Mouse (Mus musculus) hindbrain, embryonic 16.5 days (tissue): ENCODE measurements around the gene Spg20. TPM values are rescaled to one million over a fixed set of nuclear protein-coding genes. Genes with fewer than 3 reads are reported as not detected.

Experiments
- ATAC-seq: fragments of 200-750 bp; cut with Nextera tagmentation; 2 replicates; pipeline ENCODE4 v1.8.0; 2017; ENCODE audit warnings: moderate TSS enrichment, moderate library complexity
- H3K27ac ChIP-seq: fragments of 300-500 bp; sonication (generic); 2 replicates; pipeline ENCODE4 v1.5.1; 2014; ENCODE audit warnings: low read depth, mild to moderate bottlenecking, control low read depth, low read length, moderate library complexity
- H3K27me3 ChIP-seq: fragments of 300-500 bp; sonication (generic); replicated peaks from 2 replicates; pipeline ENCODE4 v1.6.1; 2014; ENCODE audit warnings: low read length; ENCODE audit not compliant: control insufficient read depth, insufficient read depth
- H3K36me3 ChIP-seq: fragments of 300-500 bp; sonication (generic); 2 replicates; pipeline ENCODE4 v1.6.1; 2014; ENCODE audit warnings: mild to moderate bottlenecking, low read length, moderate library complexity, mixed read lengths; ENCODE audit not compliant: control insufficient read depth, insufficient read depth
- H3K4me1 ChIP-seq: fragments of 300-500 bp; sonication (generic); 2 replicates; pipeline ENCODE4 v1.6.1; 2014; ENCODE audit warnings: low read depth, low read length; ENCODE audit not compliant: control insufficient read depth, insufficient read depth
- H3K4me2 ChIP-seq: fragments of 300-500 bp; sonication (generic); 2 replicates; pipeline ENCODE4 v1.6.1; 2014; ENCODE audit warnings: mild to moderate bottlenecking, low read length, control low read depth, moderate library complexity
- H3K4me3 ChIP-seq: fragments of 300-500 bp; sonication (generic); 2 replicates; pipeline ENCODE4 v1.5.1; 2014; ENCODE audit warnings: mild to moderate bottlenecking, low read length, control low read depth, moderate library complexity
- H3K9ac ChIP-seq: fragments of 300-500 bp; sonication (generic); 2 replicates; pipeline ENCODE4 v1.6.1; 2014; ENCODE audit warnings: low read depth, mild to moderate bottlenecking, control low read depth, low read length, moderate library complexity
- H3K9me3 ChIP-seq: fragments of 300-500 bp; sonication (generic); 2 replicates; pipeline ENCODE4 v1.6.1; 2014; ENCODE audit warnings: mild to moderate bottlenecking, low read length, moderate library complexity; ENCODE audit not compliant: control insufficient read depth
- WGBS: fragments of 180-500 bp; shearing (Covaris S2); extraction: QIAGEN DNeasy Blood & Tissue Kit; methylation state at CpG from one replicate; pipeline ENCODE4 v1.1.7; 2014; 5-methylcytosine and 5-hydroxymethylcytosine counted together
- polyA plus RNA-seq: library from polyadenylated mRNA; unstranded; fragments of >200 nt; fragmentation: Nextera tagmentation; extraction: Ambion mirVana; gene quantifications from 2 replicates; pipeline ENCODE4 v1.2.1, GENCODE M21; 2015

Gene Spg20
- polyA plus RNA-seq, 1 experiment from 2014 or later = 13.1 TPM

GRCm38 (mm10) chr3:55093161-55093560 lies 18.7 kb upstream of the Spg20 start:
- no peak overlapping the region for H3K27ac ChIP-seq
- ATAC-seq = no peak
- H3K4me3 ChIP-seq = no peak overlapping the region
- no peak overlapping the region for H3K4me2 ChIP-seq
- no peaks in the 10 kb centered on the region for H3K36me3 ChIP-seq
- H3K27me3 ChIP-seq = no peaks in the 10 kb centered on the region
- WGBS = 81% methylated on average over 1 of the region's 1 CpGs
- no peak overlapping the region for H3K9ac ChIP-seq
- H3K4me1 ChIP-seq = peaks cover 5% of the 10 kb centered on the region
- H3K9me3 ChIP-seq = no peaks in the 10 kb centered on the region

GRCm38 (mm10) chr3:55095968-55096654 lies 15.8 kb upstream of the Spg20 start:
- no peaks in the 10 kb centered on the region for H3K36me3 ChIP-seq
- WGBS = 32% methylated on average over 8 of the region's 8 CpGs
- peaks cover 5% of the 10 kb centered on the region for H3K4me1 ChIP-seq
- peak; percentile 87 for ATAC-seq
- H3K27me3 ChIP-seq = no peaks in the 10 kb centered on the region
- peak overlapping the region; percentile 39; the same call in 1 of the 2 replicates for H3K27ac ChIP-seq
- no peak overlapping the region for H3K4me3 ChIP-seq
- H3K9me3 ChIP-seq = no peaks in the 10 kb centered on the region
- no peak overlapping the region for H3K4me2 ChIP-seq
- H3K9ac ChIP-seq = no peak overlapping the region

GRCm38 (mm10) chr3:55096655-55097005 lies 15.3 kb upstream of the Spg20 start:
- no peak overlapping the region for H3K4me2 ChIP-seq
- H3K27ac ChIP-seq = peak overlapping the region; percentile 39; the same call in 1 of the 2 replicates
- H3K4me1 ChIP-seq = peaks cover 5% of the 10 kb centered on the region
- H3K9ac ChIP-seq = no peak overlapping the region
- no peak for ATAC-seq
- no peaks in the 10 kb centered on the region for H3K27me3 ChIP-seq
- WGBS = 74% methylated on average over 2 of the region's 2 CpGs
- no peak overlapping the region for H3K4me3 ChIP-seq
- no peaks in the 10 kb centered on the region for H3K9me3 ChIP-seq
- no peaks in the 10 kb centered on the region for H3K36me3 ChIP-seq

- Histone ChIP-seq H3K4me3 (no peak overlapping the region), H3K36me3 (no peaks in the 10 kb centered on the region), H3K4me1 (peaks cover 5% of the 10 kb centered on the region), H3K9ac (no peak overlapping the region), H3K9me3 (no peaks in the 10 kb centered on the region), H3K27me3 (no peaks in the 10 kb centered on the region), H3K27ac (no peak overlapping the region), H3K4me2 (no peak overlapping the region)
- 47% methylated on average over 2 of the region's 2 CpGs for WGBS
- ATAC-seq = no peak
Observed at GRCm38 (mm10) chr3:55097186-55097585, 14.7 kb upstream of the Spg20 start.

- 23% methylated on average over 2 of the region's 2 CpGs for WGBS
- ATAC-seq = peak; percentile 86
- H3K27ac ChIP-seq = no peak overlapping the region
Observed at GRCm38 (mm10) chr3:55098014-55098413, 13.9 kb upstream of the Spg20 start.

GRCm38 (mm10) chr3:55098990-55099389 lies 12.9 kb upstream of the Spg20 start:
- Histone ChIP-seq H3K9me3 (no peaks in the 10 kb centered on the region), H3K4me3 (no peak overlapping the region), H3K4me1 (peaks cover 5% of the 10 kb centered on the region), H3K9ac (no peak overlapping the region; the same call in 1 of the 2 replicates), H3K36me3 (no peaks in the 10 kb centered on the region), H3K27me3 (no peaks in the 10 kb centered on the region), H3K27ac (no peak overlapping the region), H3K4me2 (no peak overlapping the region)
- 73% methylated on average over 11 of the region's 11 CpGs for WGBS
- no peak for ATAC-seq

More at GRCm38 (mm10) chr3:55098014-55098413, 13.9 kb upstream of the Spg20 start:
- Histone ChIP-seq H3K9me3 (no peaks in the 10 kb centered on the region), H3K9ac (no peak overlapping the region), H3K4me2 (no peak overlapping the region), H3K4me3 (no peak overlapping the region), H3K27me3 (no peaks in the 10 kb centered on the region), H3K36me3 (no peaks in the 10 kb centered on the region), H3K4me1 (peaks cover 5% of the 10 kb centered on the region)

GRCm38 (mm10) chr3:55101092-55101491 lies 10.8 kb upstream of the Spg20 start:
- H3K36me3 ChIP-seq = no peaks in the 10 kb centered on the region
- H3K4me2 ChIP-seq = no peak overlapping the region
- no peaks in the 10 kb centered on the region for H3K27me3 ChIP-seq
- no peak overlapping the region for H3K27ac ChIP-seq
- no peaks in the 10 kb centered on the region for H3K9me3 ChIP-seq
- H3K4me1 ChIP-seq = peaks cover 4% of the 10 kb centered on the region
- ATAC-seq = no peak
- no peak overlapping the region for H3K9ac ChIP-seq
- H3K4me3 ChIP-seq = no peak overlapping the region

GRCm38 (mm10) chr3:55105372-55106023 lies 6.4 kb upstream of the Spg20 start:
- H3K36me3 ChIP-seq = no peaks in the 10 kb centered on the region
- H3K27me3 ChIP-seq = no peaks in the 10 kb centered on the region
- no peak overlapping the region for H3K9ac ChIP-seq
- no peak overlapping the region for H3K27ac ChIP-seq
- H3K9me3 ChIP-seq = no peaks in the 10 kb centered on the region
- no peak for ATAC-seq
- no peak overlapping the region for H3K4me2 ChIP-seq
- WGBS = 84% methylated on average over 14 of the region's 14 CpGs
- H3K4me3 ChIP-seq = no peak overlapping the region
- H3K4me1 ChIP-seq = no peaks in the 10 kb centered on the region

GRCm38 (mm10) chr3:55106051-55106450 lies 5.9 kb upstream of the Spg20 start:
- no peak overlapping the region for H3K4me2 ChIP-seq
- H3K9ac ChIP-seq = no peak overlapping the region
- no peaks in the 10 kb centered on the region for H3K4me1 ChIP-seq
- no peak overlapping the region for H3K27ac ChIP-seq
- H3K4me3 ChIP-seq = no peak overlapping the region
- H3K9me3 ChIP-seq = no peaks in the 10 kb centered on the region
- no peaks in the 10 kb centered on the region for H3K36me3 ChIP-seq
- no peaks in the 10 kb centered on the region for H3K27me3 ChIP-seq
- no peak for ATAC-seq
- 86% methylated on average over 17 of the region's 17 CpGs for WGBS
